Mouse (Mus musculus) adrenal gland, postnatal 36 days (tissue): ENCODE measurements around the gene Lsm6. TPM values are rescaled to one million over a fixed set of nuclear protein-coding genes. Genes with fewer than 3 reads are reported as not detected.

Experiments used
- DNase-seq, 2 experiments: peaks; one replicate each; pipeline ENCODE4 v3.0.0; 2021; ENCODE audit warnings: mixed read lengths in 1 of 2
- total RNA-seq, 2 experiments: library from RNA; stranded (reverse); gene quantifications; 2 replicates each; pipeline ENCODE4 v1.2.3; 2021

Lsm6 gene
- total RNA-seq, 2 experiments from 2014 or later, result 147 to 148 TPM

DNA sequence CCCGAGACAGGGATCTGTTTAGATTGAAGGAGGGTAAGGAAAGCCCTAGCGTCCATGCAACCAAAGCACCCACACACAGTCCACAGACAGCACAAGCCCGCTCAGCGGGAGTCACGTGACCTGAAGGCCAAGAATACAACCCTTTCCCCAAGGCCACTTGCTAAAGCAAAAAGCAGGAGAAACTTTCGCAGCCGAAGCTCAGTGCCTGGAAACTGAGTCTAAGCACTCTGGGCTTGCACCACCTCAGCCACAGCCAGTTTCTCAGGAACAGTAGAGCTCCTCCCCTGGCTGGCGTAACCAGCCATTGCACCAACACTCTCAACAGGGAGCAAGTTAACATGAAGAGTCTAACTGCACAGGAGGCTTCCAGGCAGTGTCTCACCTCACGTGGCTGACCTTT, 13.7 kb downstream of the Lsm6 start:
- DNase-seq, result peak; percentile 55 to 62

- DNase-seq, result no peak
Measured at GRCm38 (mm10) chr8:78806006-78806405, 14.9 kb downstream of the Lsm6 start.

GRCm38 (mm10) chr8:78801201-78801600, 19.7 kb downstream of the Lsm6 start:
- peak; percentile 56 to 58 for DNase-seq

- peak; percentile 61 to 67 for DNase-seq
Measured at GRCm38 (mm10) chr8:78798671-78799070, 22.3 kb downstream of the Lsm6 start.

- DNase-seq, result peak in 1 of 2 experiments; percentile 32
Measured at GRCm38 (mm10) chr8:78797985-78798384, 23.0 kb downstream of the Lsm6 start.

- no peak for DNase-seq
Measured at GRCm38 (mm10) chr8:78793231-78793630, 27.7 kb downstream of the Lsm6 start.

GRCm38 (mm10) chr8:78776816-78777215, 44.1 kb downstream of the Lsm6 start:
- DNase-seq, result no peak

DNA sequence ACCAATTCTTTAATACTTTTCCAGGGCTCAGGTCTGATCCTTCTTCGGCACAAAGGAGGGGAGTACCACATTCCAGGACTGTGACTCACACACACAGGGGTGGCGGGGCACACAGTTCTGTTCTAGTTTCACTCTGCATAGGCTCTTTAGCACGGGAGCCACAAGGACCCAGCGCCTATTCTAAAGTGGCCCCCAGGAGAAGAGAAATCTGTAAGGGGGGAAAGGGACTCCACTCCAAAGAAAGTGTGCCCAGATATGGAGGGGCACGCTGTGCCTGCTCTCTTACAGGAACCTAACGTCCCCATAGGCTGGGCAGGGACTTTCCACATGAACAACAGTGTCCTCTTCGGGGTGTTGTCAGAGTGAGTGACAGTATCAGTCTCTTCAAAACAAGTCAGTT, 49.7 kb downstream of the Lsm6 start:
- DNase-seq, result peak; percentile 39 to 52

DNA sequence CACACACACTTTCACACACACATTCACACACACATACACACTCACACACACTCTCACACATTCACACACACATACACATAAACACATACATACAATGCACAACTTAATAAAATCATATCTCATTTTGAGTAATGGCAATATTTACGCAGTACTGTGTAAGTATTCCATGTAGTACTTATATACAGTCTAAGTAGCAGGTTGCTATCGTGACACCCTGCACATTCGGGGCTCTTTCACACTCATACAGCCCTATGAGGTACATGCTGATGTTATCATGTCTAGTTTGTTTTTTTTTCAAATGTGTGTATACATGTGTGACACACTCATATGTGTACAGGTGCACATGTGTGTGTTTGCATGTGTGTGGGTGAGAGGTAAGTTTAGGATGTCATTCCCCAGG, 50.4 kb downstream of the Lsm6 start:
- DNase-seq, result no peak

GRCm38 (mm10) chr8:78765556-78765955, 55.4 kb downstream of the Lsm6 start:
- no peak for DNase-seq

- DNase-seq, result peak; percentile 10 to 19
Measured at GRCm38 (mm10) chr8:78764976-78765375, 56.0 kb downstream of the Lsm6 start.

- DNase-seq, result no peak
Measured at GRCm38 (mm10) chr8:78759139-78759538, 61.8 kb downstream of the Lsm6 start.

GRCm38 (mm10) chr8:78754986-78755385, 66.0 kb downstream of the Lsm6 start:
- DNase-seq, result no peak

Other genes starting within 250 kb of the Lsm6 start
- 10 to 100 TPM; 10.5 to 11.2 TPM for gene Zfp827, start 207.3 kb upstream of the Lsm6 start, total RNA-seq